Mouse (Mus musculus): ENCODE results near the gene Dnmt1. TPM values are rescaled to one million over a fixed set of nuclear protein-coding genes. Genes with fewer than 3 reads are reported as not detected.

The Dnmt1 gene
- total RNA-seq, 2 experiments from 2014 or later: 204 to 244 TPM

- peak; percentile 52 for ATAC-seq (replicated peaks; ENCODE audit: poor library complexity, severe bottlenecking)
Measured at GRCm38 (mm10) chr9:20889185-20890141, 70.2 kb downstream of the Dnmt1 start.

GRCm38 (mm10) chr9:20888386-20888765, 71.3 kb downstream of the Dnmt1 start:
- ATAC-seq (replicated peaks; ENCODE audit: poor library complexity, severe bottlenecking): peak; percentile 16

GRCm38 (mm10) chr9:20887704-20888385, 71.8 kb downstream of the Dnmt1 start, which contains the start of gene Ppan:
TSS of gene Ppan (plus strand) at chr9:20888175.
- ATAC-seq (replicated peaks; ENCODE audit: poor library complexity, severe bottlenecking): peak; percentile 88

GRCm38 (mm10) chr9:20887191-20887590, 72.5 kb downstream of the Dnmt1 start:
- no peak for ATAC-seq (replicated peaks; ENCODE audit: poor library complexity, severe bottlenecking)

GRCm38 (mm10) chr9:20886563-20886962, 73.1 kb downstream of the Dnmt1 start:
- no peak for ATAC-seq (replicated peaks; ENCODE audit: poor library complexity, severe bottlenecking)

DNA sequence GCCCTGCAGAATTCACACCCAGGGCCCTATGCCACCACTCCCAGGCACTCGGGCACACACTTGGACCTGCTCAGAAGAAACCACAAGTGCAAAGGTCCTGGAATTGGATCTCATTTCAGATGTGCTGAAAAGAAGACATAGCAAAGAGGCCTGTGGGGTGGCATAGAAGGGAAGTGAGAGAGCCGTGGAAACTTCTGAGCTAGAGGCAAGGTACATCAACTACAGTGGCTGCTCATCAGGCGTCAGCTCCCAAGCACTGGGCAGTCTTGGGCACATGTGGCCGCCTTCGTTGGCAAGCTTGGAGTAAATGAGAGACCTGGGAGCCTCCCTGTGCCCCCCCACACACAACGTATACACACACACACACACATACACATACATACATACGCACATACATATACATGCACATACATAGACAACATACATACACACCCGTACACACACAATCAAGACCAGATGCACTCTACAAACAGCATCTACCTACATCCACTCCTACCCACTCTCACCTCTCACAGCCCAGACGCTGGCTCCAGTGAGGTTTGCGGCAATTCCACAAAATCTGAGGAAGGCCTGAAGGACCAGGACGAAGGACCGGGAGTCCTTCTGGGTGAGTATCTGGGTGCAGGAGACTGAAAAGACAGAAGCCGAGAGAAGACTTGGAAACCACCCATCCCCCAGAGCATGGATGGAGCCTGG, 80.4 kb downstream of the Dnmt1 start, which contains the start of gene Angptl6:
Gene Angptl6, minus strand, starts transcription at position 631 of the 696 bp plus-strand sequence.
- ATAC-seq (replicated peaks; ENCODE audit: poor library complexity, severe bottlenecking): no peak

DNA sequence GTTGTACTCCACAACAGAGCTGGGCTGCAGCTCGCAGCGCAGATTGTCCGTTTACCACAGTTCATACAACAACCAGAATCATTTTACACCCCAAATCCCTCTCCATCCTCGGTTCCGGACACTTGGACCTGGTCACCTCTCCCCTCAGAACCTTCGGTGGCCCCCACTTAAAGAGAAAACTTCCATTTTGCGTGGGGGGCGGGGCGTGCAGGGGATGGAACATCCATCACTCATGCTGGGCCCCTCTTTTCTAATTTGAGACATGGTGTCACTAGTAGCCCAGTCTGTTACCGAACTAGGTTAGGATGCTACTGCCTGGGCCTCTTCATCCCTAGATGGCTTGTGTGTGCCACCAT, 81.0 kb downstream of the Dnmt1 start:
- ATAC-seq (replicated peaks; ENCODE audit: poor library complexity, severe bottlenecking): peak; percentile 4; the same call in 1 of the 2 replicates

DNA sequence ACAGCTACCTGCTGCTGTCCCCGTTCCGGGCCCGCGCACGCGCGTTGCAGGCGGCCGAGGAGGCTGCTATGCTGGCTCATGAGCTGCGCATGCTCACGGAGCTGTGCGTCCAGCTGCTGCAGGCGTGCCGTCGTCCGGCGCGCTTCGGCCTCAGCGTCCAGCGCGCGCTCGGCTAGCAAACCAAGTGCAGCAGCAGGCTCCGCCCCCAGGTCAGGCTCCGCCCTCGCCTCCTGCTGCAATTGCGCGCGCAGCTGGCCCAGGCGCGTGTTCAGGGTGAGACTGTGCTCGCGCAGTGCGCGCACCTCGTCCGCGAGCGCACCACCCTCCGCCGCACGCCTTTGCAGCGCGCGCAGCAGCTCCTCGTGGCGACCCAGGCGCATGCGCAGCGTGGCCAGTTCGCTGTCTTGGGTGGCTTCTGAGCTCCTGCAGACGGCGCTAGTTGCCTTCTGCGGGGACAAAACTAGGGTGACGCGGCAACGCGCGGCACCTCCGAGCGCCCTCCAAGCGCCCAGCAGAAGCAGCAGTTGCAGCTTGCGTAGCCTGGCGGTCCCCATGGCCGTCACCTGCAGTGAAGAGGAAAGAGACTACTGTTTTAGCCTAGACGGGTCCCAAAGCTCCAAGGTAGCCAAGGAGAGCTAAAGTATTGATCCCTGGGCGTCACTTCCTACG, 81.5 kb downstream of the Dnmt1 start:
- ATAC-seq (replicated peaks; ENCODE audit: poor library complexity, severe bottlenecking): peak; percentile 87

DNA sequence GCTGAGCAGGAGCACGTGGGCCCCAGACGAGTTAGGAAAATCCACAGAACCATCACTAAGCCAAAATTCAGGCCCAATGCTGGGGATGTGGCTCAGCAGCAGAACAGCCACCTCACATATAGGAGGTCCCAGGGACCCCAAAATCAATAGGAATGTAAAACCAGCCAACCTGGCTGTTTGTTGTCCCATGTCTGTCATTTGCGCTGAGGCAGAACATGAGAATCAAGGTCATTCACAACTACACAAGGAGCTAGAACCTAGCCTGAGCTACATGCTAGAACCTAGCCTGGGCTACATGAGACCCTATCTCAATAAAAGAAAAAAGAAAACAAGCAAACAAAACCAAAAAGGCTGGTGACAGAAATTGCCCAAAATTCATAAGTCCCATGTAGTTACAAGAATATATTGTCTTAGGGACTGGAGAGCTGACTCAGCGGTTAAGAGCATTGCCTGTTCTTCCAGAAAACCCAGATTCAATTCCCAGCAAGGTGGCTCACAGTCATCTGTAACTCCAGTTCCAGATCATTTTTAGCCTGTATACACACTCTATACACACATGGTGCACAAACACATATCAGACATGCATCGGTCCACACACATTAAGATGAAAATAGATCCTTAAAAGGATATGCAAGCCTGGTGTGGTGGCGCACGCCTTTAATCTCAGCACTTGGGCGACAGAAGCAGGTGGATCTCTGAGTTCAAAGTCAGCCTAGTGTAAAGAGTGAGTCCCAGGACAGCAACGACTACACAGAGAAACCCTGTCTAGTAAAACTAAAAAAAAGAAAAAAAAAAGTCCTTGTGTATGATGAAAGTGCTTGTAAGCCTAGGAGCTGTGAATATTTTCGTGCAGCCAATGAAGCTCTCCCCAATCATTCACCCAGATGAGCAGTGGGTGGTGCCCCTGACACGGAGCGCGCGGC, 82.3 kb downstream of the Dnmt1 start:
- ATAC-seq (replicated peaks; ENCODE audit: poor library complexity, severe bottlenecking): no peak

GRCm38 (mm10) chr9:20876318-20877117, 83.2 kb downstream of the Dnmt1 start:
- ATAC-seq (replicated peaks; ENCODE audit: poor library complexity, severe bottlenecking): no peak

DNA sequence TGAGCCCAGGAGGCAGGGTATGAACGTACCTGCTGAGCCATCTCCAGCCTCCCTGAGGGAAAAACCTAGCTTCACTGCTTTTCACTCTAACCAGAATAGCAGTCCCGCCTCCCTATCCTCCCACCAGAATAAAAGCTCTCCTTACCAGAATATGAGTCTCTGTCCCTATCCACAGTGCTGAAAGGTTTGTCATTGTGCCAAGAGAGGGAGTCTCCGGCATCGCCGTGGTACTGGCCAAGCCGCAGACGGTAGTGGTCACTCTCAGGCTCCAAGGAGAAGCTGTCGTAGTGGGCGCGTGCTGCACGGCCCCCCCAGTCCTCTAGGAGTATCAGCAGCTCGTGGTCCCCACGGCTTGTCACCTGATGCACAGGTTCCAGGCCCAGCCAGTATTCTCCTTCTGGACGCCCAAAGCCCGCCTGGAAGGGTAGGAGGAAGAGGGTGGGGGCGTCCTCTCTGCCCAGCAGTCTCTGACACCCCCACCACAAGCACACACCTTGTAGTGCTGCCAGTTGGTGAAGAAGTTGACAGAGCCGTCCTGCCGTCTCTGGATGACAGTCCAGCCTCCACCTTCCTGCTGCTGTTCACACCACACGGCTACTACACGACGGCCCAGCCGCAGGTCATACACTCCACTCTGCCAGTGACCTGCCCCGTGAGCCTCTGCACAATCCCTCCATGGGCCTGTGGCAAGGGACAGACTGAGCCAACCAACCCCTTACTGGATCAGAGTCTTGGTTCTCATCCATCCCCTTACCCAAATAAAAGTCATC, 84.5 kb downstream of the Dnmt1 start:
- ATAC-seq (replicated peaks; ENCODE audit: poor library complexity, severe bottlenecking): no peak

GRCm38 (mm10) chr9:20873521-20873920, 86.2 kb downstream of the Dnmt1 start:
- ATAC-seq (replicated peaks; ENCODE audit: poor library complexity, severe bottlenecking): no peak

- ATAC-seq (replicated peaks; ENCODE audit: poor library complexity, severe bottlenecking): no peak
Measured at GRCm38 (mm10) chr9:20872991-20873390, 86.7 kb downstream of the Dnmt1 start.

DNA sequence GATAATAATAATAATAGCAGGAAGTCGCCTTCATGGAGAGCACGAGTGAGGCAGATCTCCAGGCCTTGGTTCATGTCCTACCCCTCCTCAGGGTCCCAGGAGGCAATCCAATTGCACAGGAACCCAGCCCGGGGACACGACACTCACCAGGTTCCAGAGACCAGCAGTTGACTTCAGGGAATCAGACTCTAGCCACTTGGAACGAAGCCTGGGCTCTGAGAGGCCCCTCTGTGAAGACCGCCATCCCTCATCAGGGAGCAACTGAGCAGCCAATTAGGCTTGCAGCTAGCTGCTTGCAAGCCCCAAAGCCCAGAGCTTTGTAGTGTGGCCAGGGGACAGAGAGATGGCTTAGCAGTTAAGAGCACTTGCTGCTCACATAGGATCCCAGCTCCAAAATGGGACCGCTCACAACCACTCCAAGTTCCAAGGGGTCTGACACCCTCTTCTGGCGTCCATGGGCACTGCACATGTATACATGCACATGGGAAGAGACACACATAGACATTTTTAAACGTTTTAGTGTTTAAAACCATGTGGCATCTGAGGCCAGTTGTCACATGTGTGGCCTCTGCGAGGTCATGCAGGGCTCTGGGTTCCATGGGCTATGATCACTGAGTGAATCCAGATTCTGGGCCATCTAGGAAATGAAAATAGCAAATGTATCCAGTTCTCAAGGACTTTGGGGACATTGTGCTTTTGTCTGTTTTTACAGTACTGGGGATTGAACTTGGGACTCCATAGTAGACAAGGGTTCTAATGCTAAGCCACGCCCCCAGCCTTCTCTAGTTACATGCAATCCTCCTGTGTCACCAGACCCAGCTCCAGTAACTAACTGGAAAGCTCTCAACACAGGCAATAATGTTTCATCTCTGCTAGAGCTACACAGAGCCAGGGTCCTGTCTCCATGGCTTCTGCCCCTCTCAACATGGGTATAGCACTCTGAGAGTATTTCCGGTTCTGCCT, 89.2 kb downstream of the Dnmt1 start:
- 0 out of 2 replicates have a peak, but pooled peaks have one; percentile 13 for ATAC-seq (replicated peaks; ENCODE audit: poor library complexity, severe bottlenecking)

DNA sequence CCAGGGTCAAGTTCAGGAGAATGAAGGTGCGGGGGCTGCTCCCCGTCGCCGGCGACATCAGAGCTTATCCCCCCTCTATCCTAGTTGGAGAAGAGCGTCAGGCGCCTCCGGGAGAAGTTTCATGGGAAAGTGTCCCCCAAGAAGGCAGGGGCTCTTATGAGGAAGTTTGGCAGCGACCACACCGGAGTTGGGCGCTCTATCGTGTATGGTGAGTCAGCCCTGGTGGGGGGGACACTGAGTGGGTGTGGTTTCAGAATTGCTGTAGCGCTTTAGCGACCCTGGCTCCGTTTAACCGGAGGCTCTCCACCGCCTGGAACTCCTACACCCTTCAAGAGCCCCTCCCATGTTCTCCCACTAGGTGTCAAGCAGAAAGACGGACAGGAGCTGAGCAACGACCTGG, 90.4 kb downstream of the Dnmt1 start:
- peak; percentile 82 for ATAC-seq (replicated peaks; ENCODE audit: poor library complexity, severe bottlenecking)

- ATAC-seq (replicated peaks; ENCODE audit: poor library complexity, severe bottlenecking): peak; percentile 44
Measured at GRCm38 (mm10) chr9:20868448-20869001, 91.2 kb downstream of the Dnmt1 start, which contains the start of gene A230050P20Rik. TSS of gene A230050P20Rik (plus strand) at chr9:20868642.

Data from granulocyte monocyte progenitor cell, adult 5-6 weeks (primary cell).